Mouse (Mus musculus) heart, embryonic 15.5 days (tissue): ENCODE data around the gene Snx6. TPM values are rescaled to one million over a fixed set of nuclear protein-coding genes. Genes with fewer than 3 reads are reported as not detected.
A peak's percentile ranks its signal among the peaks of the same experiment; 100 is the strongest.
"Not testable (repeated sequence)": the region's sequence is repeated elsewhere in the genome, so short reads cannot be mapped to it uniquely, and the experiment has no call there.

Experiments used
- ATAC-seq: fragments of 200-750 bp; cut with Nextera tagmentation; replicated peaks from 2 replicates; pipeline ENCODE4 v1.8.0; 2017; ENCODE audit warnings: low read depth, moderate TSS enrichment; ENCODE audit not compliant: insufficient number of reproducible peaks, insufficient read depth, low FRiP score
- H3K27ac ChIP-seq: fragments of 300-500 bp; sonication (generic); 2 replicates; pipeline ENCODE4 v1.5.1; 2015; ENCODE audit warnings: mild to moderate bottlenecking, inconsistent platforms
- H3K27me3 ChIP-seq: fragments of 300-500 bp; sonication (generic); 2 replicates; pipeline ENCODE4 v1.6.1; 2015; ENCODE audit warnings: inconsistent platforms
- H3K36me3 ChIP-seq: fragments of 300-500 bp; sonication (generic); 2 replicates; pipeline ENCODE4 v1.6.1; 2015; ENCODE audit warnings: mild to moderate bottlenecking, inconsistent platforms
- H3K4me1 ChIP-seq: fragments of 300-500 bp; sonication (generic); replicated peaks from 2 replicates; pipeline ENCODE4 v1.6.1; 2015; ENCODE audit warnings: inconsistent platforms
- H3K4me2 ChIP-seq: fragments of 300-500 bp; sonication (generic); 2 replicates; pipeline ENCODE4 v1.6.1; 2015; ENCODE audit warnings: inconsistent platforms, mild to moderate bottlenecking, moderate library complexity
- H3K4me3 ChIP-seq: fragments of 300-500 bp; sonication (generic); 2 replicates; pipeline ENCODE4 v1.5.1; 2015; ENCODE audit warnings: mild to moderate bottlenecking, inconsistent platforms
- H3K9ac ChIP-seq: fragments of 300-500 bp; sonication (generic); 2 replicates; pipeline ENCODE4 v1.6.1; 2015; ENCODE audit warnings: mild to moderate bottlenecking, inconsistent platforms
- H3K9me3 ChIP-seq: fragments of 300-500 bp; sonication (generic); replicated peaks from 2 replicates; pipeline ENCODE4 v1.6.1; 2016; ENCODE audit warnings: inconsistent platforms
- WGBS: fragments of 180-500 bp; shearing (Covaris S2); methylation state at CpG from one replicate; pipeline ENCODE4 v1.1.7; 2015; ENCODE audit warnings: mixed read lengths; 5-methylcytosine and 5-hydroxymethylcytosine counted together
- polyA plus RNA-seq: library from polyadenylated mRNA; unstranded; fragments of >200 nt; fragmentation: Nextera tagmentation; extraction: Ambion mirVana; gene quantifications from 2 replicates; pipeline ENCODE4 v1.2.1, GENCODE M21; 2015

Gene Snx6
- polyA plus RNA-seq, 1 experiment from 2014 or later = 116 TPM

DNA sequence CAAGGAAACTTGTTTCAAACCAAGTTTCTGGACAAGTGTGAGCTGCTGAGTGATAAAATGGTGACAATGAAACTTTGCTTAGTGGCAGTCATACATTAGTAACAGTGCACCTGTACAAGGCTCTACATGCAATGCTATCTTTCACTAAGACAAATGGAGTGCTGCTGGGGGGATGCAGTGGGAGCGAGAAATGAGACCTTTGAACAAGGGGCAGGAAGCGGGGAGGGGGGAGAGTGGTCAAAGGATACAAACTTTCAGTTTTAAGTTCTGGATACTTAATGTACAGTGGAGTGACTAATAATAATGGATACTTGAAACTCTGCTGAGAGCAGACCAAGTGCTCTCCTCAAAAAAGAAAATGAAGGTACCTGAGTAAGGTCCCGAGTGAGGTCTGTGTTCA is 1.1 kb downstream of the Snx6 start:
- Histone ChIP-seq H3K4me2 (peak overlapping the region; percentile 73), H3K9ac (peak overlapping the region; percentile 99), H3K4me1 (peaks cover 31% of the 10 kb centered on the region), H3K36me3 (no peaks in the 10 kb centered on the region), H3K27ac (no peak overlapping the region), H3K9me3 (no peaks in the 10 kb centered on the region), H3K4me3 (peak overlapping the region; percentile 95), H3K27me3 (no peaks in the 10 kb centered on the region)
- ATAC-seq = no peak
- 34% methylated on average over 3 of the region's 3 CpGs for WGBS

DNA sequence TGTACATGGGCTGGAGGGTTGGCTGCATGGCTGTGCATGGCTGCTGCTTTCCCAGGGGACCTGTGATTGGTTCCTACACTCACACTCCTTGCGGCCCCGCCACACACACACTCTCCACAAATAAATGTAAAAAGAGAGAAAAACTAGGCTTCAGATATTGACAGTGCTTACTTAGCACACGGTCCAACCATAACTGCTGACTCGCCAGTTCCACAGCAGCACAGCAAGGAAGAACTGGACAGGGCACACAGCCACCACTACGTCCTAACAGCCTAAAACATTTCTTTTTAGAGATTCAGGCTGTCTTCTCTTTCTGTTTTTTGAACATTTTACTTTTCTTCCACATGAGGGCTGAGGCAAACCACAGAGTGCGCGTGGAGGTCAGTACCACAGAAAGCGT is 4.0 kb downstream of the Snx6 start:
- WGBS = 81% methylated on average over 8 of the region's 8 CpGs
- no peak overlapping the region for H3K9ac ChIP-seq
- peaks cover 42% of the 10 kb centered on the region for H3K4me1 ChIP-seq
- no peak for ATAC-seq
- no peaks in the 10 kb centered on the region for H3K36me3 ChIP-seq
- H3K4me2 ChIP-seq = no peak overlapping the region
- H3K9me3 ChIP-seq = no peaks in the 10 kb centered on the region
- no peaks in the 10 kb centered on the region for H3K27me3 ChIP-seq
- H3K27ac ChIP-seq = no peak overlapping the region
- H3K4me3 ChIP-seq = no peak overlapping the region

DNA sequence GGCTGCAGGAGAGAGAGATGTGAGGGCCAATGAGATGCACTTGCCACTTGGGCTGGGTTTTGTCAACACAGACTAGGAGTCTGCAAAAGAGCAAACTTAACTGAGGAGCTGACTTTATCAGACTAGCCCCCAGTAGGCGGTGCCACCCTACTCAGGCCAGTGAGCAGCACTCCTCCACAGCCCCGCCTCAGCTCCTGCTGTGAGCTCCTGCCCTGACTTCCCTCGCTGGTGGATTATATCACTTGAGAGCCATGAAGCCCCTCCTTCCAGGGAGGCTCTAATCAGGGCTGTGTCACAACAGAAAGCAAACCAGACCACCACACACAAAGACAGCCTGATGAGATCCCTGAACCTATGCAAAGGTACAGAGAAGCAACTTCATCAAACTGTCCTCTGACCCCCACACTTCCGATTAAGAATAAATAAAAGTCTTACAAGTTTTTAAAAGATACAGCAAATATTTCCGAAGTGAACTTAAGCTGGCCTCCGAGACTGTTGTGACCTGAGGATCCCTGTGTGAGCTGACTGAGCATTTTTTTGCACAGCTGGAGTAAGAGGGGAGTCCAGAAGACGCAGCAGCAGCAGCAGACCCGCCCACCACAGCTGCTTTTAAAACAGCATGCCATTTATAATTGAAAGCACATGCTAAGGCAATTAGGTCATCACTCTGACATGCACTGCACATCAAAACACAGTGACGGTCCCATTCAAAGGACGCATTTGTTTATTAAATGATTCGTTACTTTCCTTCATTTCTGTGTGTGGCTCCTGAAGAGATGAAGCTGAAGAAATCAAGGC is 6.0 kb downstream of the Snx6 start:
- H3K9me3 ChIP-seq = no peaks in the 10 kb centered on the region
- H3K4me3 ChIP-seq = no peak overlapping the region
- no peak overlapping the region for H3K9ac ChIP-seq
- H3K27ac ChIP-seq = peak overlapping the region; percentile 66
- peak overlapping the region; percentile 29 for H3K4me2 ChIP-seq
- H3K36me3 ChIP-seq = 0 out of 2 replicates have a peak, but pooled peaks cover under 1% of the 10 kb centered on the region
- WGBS = 9% methylated on average over 11 of the region's 11 CpGs
- H3K4me1 ChIP-seq = peaks cover 39% of the 10 kb centered on the region
- peak; percentile 85 for ATAC-seq
- no peaks in the 10 kb centered on the region for H3K27me3 ChIP-seq

- Histone ChIP-seq H3K36me3 (peaks cover 78% of the 10 kb centered on the region), H3K4me1 (no peaks in the 10 kb centered on the region), H3K27ac (no peak overlapping the region), H3K27me3 (no peaks in the 10 kb centered on the region), H3K9ac (no peak overlapping the region), H3K4me3 (no peak overlapping the region), H3K9me3 (no peaks in the 10 kb centered on the region), H3K4me2 (no peak overlapping the region)
- no peak for ATAC-seq
- 69% methylated on average over 12 of the region's 12 CpGs for WGBS
Measured at GRCm38 (mm10) chr12:54763624-54764023, 31.9 kb downstream of the Snx6 start.

DNA sequence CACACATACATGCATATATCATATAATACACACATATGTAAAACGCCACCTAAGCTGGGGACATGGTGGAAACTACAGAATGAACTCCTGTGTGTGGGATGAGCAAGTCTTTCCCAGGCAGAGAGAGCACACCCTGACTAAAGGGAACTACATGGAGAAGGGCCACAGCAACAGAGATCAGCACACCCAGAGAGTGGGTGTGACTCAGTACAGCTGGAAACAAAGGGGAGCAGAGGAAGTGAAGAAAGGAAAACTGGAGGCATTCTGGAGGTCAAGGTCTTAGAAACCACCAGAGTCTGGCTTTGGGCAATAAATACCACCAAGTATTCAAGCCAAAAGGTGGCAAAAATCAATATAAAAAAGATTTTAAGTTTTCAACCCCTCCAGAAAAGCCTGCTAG is 34.8 kb downstream of the Snx6 start:
- ATAC-seq = no peak
- Histone ChIP-seq H3K4me2 (no peak overlapping the region), H3K27me3 (no peaks in the 10 kb centered on the region), H3K9ac (no peak overlapping the region), H3K36me3 (peaks cover 73% of the 10 kb centered on the region), H3K27ac (no peak overlapping the region), H3K4me3 (no peak overlapping the region), H3K9me3 (no peaks in the 10 kb centered on the region), H3K4me1 (no peaks in the 10 kb centered on the region)
- 86% methylated on average over 1 of the region's 1 CpGs for WGBS

GRCm38 (mm10) chr12:54758846-54759245 is 36.7 kb downstream of the Snx6 start:
- Histone ChIP-seq H3K9me3 (no peaks in the 10 kb centered on the region), H3K36me3 (peaks cover 71% of the 10 kb centered on the region), H3K4me1 (no peaks in the 10 kb centered on the region), H3K9ac (no peak overlapping the region), H3K27ac (no peak overlapping the region), H3K27me3 (no peaks in the 10 kb centered on the region), H3K4me3 (no peak overlapping the region), H3K4me2 (no peak overlapping the region)
- WGBS = 89% methylated on average over 2 of the region's 2 CpGs
- ATAC-seq = no peak

DNA sequence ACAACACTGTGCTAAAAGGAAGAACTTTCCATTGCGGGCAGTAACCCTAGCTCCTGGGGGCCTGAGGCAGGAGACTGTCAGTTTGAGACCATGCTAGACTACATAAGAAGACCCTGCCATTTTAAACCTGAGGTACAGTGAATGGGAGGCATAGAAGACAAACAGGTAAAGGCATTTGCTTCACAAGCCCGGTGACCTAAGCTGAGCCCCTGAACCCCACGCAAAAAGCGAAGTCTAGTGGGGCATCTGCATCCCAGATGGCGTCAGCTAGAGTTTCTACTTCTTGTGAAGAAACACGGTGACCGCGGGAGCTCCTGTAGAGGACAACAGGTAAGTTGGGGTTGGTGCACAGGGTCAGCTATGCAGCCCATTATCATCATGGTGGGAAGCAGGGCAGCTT is 46.9 kb downstream of the Snx6 start:
- no peak for ATAC-seq
- Histone ChIP-seq H3K4me3 (no peak overlapping the region), H3K4me2 (no peak overlapping the region), H3K36me3 (peaks cover 57% of the 10 kb centered on the region), H3K27me3 (no peaks in the 10 kb centered on the region), H3K9ac (no peak overlapping the region), H3K9me3 (no peaks in the 10 kb centered on the region), H3K4me1 (no peaks in the 10 kb centered on the region), H3K27ac (no peak overlapping the region)
- 95% methylated on average over 8 of the region's 8 CpGs for WGBS

DNA sequence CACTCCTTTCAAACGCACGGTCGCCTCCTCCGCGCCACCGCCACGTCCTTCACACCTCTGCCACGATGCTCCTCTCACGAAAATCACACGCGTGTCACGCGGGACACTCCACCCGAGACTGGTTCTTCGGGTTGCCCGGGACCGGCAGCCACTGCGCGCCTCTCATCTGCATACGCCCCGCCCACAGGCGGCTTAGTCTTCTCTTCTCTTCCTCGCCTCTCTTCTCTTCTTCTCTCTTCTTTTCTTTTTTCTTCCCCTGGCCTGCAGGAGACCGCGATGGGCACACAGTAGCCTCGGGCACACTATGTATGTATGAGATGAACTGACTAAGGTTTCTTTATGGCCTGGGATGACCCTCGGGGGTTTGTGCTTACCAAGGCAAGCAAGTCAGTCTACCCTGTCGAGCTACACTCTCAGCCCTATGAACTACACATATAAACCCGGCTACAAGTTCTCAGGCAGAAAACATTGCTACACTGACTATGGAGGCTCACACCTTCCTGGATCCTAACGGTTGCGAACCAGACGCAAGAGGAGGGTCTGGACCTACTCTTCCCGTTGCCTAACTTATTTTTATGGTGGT is 56.8 kb downstream of the Snx6 start:
- ATAC-seq = peak; percentile 41
- WGBS = under 1% methylated on average over 12 of the region's 33 CpGs
- not testable (repeated sequence) for H3K27me3 ChIP-seq, H3K36me3 ChIP-seq, H3K9me3 ChIP-seq, H3K27ac ChIP-seq, H3K4me1 ChIP-seq, H3K9ac ChIP-seq
- peak overlapping the region; percentile 24; the same call in 1 of the 2 replicates for H3K4me3 ChIP-seq
- H3K4me2 ChIP-seq = 0 out of 2 replicates have a peak overlapping the region, but pooled peaks have one; percentile 37

GRCm38 (mm10) chr12:54737891-54738660 is 57.4 kb downstream of the Snx6 start:
- ATAC-seq = peak; percentile 73
- not testable (repeated sequence) for H3K36me3 ChIP-seq, H3K27me3 ChIP-seq, H3K27ac ChIP-seq, H3K4me3 ChIP-seq, H3K9me3 ChIP-seq, H3K9ac ChIP-seq, H3K4me1 ChIP-seq, H3K4me2 ChIP-seq
- no CpG with 5 or more reads among the region's 21 CpGs for WGBS

GRCm38 (mm10) chr12:54734307-54735131 is 61.0 kb downstream of the Snx6 start:
- not testable (repeated sequence) for H3K4me1 ChIP-seq, H3K27ac ChIP-seq, H3K9me3 ChIP-seq, H3K4me3 ChIP-seq, H3K36me3 ChIP-seq, H3K27me3 ChIP-seq, H3K9ac ChIP-seq
- peak overlapping the region; percentile 43; the same call in 1 of the 2 replicates for H3K4me2 ChIP-seq
- WGBS = 2% methylated on average over 8 of the region's 49 CpGs
- peak; percentile 54 for ATAC-seq
